Mouse (Mus musculus) mesoderm, embryonic 11.5 days (tissue): ENCODE results near the gene Slc25a42.

Source experiments
- DNase-seq: peaks from one replicate; pipeline ENCODE4 v3.0.0-alpha.2; 2012; ENCODE audit warnings: low read depth, low spot score

The Slc25a42 gene

DNA sequence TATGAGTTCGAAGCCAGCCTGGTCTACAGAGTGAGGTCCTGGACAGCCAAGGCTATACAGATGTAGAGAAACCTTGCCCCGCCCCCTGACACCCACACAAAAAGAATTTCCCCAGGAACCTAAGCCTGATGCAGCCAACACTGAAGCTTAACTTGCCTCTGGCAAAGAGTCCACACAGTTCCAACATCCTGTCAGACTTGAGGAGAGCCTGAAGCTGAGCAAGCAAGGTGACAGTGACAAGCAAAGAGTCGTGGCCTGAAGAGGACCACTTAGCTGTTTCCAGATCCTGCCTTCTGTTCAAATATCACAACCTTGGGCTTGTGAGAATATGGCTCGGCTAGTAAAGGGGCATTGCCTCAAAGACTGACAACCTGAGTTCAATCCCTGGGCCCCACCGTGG is 3.0 kb upstream of the Slc25a42 start:
- no peak for DNase-seq

DNA sequence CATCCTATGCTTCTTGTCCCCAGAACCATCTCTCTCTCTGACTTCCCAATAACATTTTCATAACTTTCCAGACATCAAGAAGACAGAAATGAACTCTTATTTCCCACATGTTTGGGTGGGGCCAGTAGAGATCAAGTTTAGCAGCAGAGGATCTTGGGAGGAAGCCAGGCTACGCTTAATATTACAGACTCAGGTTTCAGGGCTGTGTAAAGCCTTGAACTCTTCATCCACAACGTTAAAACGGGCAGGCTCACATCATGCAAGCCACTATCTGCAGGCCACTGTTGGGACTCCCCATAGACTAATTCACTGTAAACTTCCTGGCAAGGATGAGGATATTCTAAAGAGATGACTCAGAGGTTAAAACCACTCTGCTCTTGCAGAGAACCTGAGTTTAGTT is 2.3 kb upstream of the Slc25a42 start:
- no peak for DNase-seq

DNA sequence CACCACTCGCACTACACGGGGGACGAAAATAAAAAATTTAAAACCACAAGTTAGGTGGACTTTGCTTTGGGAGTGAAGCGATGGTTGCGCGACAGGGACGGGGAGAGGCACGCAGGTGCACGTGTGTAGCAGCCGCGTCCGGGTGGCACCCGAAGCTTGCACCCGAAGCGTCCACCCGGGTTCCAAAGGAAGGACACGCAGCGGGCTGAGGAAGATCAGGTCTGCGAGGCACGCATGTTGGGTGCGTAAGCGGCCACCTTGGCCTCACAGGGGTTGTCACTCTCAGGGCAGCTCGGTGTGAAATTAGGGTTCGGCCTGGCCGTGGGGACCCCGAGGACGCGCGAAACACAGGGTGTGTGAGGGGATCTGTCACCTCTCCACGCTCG is 386 bp downstream of the Slc25a42 start:
- no peak for DNase-seq

DNA sequence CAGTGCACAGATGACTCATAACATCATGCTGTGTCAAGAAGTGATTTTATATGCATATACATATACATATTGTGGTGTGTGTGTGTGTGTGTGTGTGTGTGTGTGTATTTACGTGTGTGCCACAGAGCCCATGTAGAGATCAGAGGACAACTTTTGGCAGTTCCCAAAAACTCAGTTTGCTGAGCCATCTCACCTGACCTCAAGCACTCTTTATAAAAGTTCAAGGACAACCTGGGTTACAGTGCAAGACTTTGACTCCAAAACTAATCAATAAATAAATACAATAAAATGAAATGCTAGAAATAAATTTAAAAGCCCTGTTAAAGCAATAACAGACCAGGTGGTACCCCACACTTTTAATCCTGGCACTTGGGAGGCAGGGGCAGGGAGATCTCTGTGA is 830 bp downstream of the Slc25a42 start:
- DNase-seq: no peak

DNA sequence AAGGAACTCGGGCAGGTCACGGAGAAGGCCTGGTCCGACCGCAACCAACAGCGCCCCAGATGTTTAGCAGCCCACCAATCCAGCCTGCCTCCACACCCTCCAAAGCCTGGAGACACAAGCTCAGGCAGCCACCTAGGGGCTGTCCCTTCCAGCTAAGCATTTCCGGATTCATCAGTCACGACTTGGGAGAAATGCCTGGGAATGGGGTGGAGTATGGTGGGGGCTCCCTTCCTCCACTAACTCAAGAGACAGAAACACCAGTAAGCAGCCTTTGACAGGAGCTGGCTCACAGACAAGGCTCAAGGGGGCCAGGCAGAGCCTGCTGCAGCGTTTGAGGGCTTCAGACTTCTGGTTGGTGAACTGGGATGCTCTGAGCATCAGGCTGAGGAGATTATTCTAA is 1.6 kb downstream of the Slc25a42 start:
- no peak for DNase-seq

DNA sequence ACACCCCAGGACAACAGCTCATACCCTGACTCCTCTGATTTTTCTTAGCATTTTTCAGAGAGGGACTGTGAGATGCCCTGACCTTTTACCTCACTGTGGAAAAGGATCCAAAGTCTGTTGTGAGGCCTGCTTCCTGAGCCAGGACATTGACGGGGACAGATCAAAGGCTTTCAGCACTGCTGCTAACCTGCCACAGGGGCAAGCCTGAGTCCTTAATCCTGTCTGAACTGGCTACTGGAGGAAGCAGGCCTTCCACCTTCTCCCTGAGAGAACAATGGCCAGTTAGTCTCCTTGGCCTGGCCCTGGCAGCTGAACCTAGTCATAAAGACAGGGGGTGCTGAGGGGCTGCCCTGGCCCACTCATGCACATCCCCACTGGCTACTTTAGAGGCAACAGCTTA is 4.0 kb downstream of the Slc25a42 start:
- no peak for DNase-seq

DNA sequence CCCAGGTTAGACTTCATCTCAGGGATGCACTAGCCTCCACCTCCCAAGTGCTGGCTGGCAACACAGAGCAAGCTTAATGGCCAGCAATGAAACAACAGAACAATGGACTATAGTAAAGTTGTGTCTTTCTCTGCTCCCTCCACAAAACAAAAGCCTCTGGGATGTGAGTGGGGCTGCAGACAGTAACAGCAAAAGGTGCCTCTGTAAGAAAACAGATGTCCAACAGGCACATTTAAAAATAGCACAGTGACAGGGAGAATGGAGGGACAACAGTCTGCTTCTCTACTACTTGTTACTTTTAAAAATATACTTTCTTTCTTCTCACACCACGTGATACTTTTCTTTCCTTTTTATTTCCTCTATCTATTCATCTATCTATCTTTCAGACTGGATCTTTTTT is 7.3 kb downstream of the Slc25a42 start:
- DNase-seq: no peak

DNA sequence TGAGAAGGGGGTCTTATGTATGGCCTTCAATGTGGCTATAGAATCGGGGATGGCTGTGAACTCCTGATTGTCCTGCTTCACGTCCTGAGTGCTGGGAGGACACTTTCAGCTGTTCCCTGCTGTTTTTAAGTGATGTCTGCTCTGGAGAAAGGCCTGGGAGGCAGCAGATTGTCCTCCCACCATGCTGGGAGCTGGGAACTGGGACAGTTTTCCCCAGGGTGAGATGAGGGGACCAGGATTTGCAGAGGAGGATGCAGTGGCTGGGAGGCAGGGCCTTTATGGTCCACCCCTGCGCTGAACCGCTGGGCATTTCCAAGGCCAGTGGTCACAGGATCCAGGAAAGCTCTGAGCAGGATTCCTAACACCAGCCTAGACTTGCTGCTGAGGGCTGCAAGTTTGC is 9.0 kb downstream of the Slc25a42 start:
- DNase-seq: no peak

DNA sequence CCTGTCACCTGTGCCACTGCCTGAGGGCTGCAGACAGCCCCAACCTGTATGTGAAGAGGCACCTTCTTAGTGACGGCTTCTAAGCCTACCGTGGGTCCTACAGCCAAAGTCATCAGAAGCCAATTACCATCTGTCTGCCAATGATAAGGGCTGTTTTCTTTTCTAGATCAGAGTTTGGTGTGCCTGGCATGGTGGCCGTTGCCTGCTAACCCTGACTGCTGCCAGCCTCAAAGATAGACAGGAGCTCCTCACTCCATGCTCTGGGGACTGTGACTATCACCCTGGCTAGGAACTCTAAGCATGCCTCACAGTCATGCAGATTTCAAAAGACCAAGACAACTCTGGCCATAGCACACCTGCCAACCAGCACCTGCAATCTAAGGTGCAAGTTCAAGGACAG is 10.7 kb downstream of the Slc25a42 start:
- no peak for DNase-seq

DNA sequence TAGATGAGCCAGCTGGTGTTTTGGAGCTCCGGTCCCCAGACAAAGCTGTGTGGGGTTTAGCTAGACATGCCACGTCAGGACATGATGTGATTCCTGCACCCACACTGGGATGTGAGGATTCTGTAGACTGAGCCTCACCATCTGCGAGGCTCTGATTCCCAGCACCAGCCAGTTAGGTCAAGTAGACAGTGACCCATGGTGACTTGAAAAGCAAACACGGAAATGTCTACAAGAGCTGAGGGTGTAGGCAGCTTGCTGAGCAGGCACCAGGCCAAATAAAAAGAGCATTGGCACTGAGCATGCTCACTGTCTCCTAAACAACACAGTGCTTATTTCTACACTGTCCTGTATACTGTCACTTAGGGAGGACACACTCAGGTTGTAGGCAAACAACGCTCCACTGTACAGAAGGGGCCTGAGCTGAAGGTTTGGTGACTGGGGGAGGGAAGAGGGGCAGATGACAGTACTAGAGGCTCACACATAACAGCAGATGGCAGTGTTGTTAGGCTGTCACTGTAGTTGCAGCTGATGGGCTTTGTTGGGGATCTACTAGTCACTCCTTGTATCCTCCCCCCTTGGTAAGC is 11.9 kb downstream of the Slc25a42 start:
- no peak for DNase-seq

DNA sequence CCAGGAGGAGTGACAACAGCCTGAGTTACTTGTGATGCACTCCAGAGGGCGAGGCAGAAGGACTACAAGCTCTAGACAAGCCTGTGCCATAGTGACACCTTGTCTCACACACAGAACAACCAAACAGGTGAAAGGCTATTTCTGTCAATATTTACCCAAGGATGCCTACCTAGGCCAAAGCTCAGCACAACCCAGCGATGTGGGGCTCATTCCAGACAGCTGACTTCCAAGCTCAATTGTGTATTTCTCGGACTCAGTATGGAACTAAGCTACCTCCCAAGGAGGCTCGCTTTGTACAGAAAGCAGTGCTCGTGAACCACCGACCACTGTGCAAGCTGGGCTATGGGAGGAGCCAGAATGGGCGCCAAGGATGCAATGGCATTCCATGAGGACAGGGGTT is 14.5 kb downstream of the Slc25a42 start:
- DNase-seq: no peak

DNA sequence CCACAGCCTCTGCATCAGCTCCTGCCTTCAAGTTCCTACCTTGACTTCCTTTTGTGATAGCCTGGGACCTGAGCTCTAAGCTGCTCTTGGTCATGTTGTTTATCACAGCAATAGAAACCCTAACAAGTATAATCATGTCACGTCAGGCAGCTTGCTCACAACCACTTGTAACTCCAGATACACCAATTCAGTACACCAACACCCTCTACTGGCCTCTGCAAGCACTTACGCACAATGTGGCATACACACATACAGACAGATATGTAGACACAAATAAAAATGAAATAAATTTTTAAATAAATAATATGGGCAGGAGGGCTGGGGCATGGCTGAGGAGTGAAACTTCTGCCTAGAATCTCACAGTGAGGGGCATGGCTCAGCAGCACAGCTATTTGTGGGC is 16.3 kb downstream of the Slc25a42 start:
- DNase-seq: no peak

DNA sequence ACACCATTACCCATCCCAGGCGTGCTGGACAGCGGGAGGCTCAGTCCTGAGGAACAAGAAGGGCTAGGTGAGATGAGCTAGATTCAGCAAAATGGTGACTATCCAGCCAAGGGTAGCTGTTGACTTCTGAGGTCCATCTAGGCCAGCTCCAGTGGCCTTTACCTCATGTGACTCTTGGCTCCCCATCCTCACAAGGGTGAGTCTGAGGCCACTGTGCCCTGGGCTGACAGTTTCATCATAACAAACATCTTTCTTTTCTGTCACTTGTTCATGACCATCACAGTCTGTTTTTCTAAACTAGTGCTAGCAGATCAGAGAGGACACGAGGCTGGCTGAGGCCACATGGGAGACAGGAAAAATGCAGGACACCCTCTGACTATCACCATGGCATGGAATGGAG is 17.9 kb downstream of the Slc25a42 start:
- no peak for DNase-seq

DNA sequence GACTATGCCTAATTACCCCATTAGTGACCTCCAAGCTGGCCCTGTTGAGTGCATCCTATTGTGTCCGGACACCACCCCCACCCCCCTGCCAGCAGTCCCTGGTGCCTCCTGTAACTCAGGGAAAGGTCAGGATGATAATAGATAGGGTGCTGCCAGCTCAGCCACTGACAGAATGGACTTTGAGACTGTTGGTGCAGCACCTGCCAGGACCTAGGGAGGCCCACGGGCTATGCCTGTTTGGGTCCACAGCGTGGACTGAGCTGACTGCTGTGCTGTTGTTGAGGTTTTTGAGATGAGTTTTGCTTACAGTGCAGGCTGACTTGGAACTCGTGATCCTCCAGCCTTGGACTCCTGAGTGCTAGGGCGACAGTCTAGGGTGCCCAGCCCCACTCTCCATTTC is 18.9 kb downstream of the Slc25a42 start:
- DNase-seq: no peak

DNA sequence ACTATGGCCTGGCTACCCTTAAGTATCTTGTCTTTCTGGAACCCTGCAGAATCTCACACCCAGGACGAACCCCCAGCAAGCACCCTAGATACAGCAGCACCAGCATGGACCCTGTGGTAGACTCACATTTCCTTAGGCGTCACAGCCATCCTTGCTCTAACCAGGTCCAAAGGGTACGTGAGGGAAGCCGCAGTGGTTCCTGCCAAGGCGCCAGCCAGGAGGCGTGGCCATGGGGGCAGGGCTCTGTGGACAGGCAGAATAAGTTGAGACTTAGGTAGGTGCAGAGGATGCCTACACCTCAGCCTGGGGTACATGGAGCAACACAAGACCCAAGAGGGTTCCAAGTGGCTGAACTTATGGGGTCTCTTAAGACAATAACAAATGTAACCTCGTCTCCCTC is 23.4 kb downstream of the Slc25a42 start:
- no peak for DNase-seq

DNA sequence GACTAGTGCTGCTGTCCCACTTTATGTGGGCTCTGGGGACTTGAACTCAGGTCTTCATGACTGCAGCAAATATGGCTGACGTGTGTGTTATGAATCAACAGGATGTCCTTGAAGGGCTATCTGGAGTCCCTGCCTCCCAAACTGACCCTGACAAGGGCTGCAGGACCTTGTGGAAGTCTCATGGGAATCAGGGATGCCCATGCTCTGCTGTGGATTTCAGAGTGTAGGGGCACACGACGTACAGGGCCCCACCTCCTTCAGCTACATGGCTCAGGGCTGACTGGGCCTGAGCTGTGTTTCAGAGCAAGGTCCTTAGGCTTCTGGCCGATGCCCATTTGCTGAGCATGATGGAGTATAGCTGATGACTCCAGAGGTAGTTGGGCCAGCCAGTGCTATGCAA is 28.9 kb downstream of the Slc25a42 start:
- DNase-seq: no peak

DNA sequence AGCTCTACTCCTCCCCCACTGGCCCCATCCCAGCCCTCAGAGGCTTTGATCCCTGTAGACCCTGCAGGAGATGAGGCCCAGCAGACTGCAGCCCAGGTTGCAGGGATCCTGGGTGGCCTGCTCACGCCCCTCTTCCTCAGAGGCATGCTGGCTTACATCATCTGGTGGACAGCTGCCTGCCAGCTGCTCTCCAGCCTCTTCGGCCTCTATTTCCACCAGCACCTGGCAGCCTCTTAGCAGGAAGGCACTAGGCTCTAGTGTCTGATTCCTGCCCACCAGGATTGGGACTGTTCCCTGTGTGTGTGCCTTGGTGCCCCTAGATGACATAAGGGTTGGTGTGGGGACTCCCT is 30.2 kb downstream of the Slc25a42 start:
- peak; percentile 45 for DNase-seq

DNA sequence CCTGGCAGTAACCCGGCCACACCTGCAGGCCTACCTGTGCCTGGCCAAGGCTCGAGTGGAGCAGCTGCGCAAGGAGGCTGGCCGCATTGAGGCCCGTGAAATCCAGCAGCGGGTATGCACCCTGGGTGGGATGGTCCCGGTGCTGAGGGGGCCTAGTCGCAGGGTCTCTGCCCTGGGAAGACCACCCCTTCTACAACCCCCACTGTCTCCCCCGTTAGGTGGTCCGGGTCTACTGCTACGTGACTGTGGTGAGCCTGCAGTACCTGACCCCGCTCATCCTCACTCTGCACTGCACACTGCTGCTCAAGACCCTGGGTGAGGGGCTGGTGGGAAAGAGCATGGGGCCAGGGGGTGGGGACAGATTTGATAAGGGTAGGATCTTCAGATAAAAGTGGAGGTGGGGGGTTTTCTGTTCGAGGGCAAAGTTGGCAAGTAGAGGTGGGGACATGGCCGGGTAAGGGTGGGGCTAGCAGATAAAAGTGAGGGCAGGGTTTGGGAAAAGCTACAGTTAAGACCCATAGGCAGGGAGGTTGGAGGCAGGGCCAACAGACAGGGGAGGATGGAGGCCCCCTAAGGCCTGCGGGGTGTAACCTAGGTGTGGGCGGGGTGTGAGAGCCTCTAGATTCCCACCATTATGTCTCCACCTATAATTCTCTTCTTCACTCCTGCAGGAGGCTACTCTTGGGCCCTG is 30.7 kb downstream of the Slc25a42 start:
- DNase-seq: no peak

DNA sequence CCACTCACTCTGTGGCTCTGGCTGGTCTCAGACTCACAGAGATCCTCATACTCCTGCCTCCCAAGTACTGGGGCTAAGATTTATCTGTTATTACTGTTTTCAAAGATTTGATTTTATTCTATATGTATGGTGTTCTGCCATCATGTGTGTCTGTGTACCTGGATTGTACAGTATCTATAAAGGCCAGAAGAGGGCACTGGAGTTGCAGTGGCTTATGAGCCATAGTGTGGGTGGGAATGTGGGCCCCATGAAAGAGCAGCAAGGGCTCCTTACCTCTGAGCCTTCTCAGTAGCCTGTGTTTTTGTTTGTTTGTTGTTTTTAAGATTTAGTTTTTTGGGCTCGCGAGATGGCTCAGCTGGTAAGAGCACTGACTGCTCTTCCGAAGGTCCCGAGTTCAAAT is 33.0 kb downstream of the Slc25a42 start:
- no peak for DNase-seq

DNA sequence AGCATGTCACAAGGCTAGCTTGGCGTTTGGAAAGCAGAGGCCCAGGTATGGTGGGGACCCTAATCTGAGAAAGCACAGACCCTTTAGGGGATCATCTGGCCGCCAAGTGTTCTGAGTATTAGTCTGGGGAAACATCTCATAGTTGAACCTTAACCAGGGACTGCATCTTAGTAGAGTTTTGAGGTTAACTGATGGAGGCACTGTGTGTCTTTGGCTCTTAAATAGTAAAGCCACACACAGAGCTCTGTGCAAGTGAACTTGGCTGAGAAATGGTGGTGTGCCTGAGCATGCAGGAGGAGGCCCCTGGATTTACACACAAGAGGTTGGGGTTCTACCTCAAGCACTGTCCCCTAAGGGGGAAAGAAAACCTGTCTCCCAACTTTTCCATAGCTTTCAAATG is 33.9 kb downstream of the Slc25a42 start:
- no peak for DNase-seq

DNA sequence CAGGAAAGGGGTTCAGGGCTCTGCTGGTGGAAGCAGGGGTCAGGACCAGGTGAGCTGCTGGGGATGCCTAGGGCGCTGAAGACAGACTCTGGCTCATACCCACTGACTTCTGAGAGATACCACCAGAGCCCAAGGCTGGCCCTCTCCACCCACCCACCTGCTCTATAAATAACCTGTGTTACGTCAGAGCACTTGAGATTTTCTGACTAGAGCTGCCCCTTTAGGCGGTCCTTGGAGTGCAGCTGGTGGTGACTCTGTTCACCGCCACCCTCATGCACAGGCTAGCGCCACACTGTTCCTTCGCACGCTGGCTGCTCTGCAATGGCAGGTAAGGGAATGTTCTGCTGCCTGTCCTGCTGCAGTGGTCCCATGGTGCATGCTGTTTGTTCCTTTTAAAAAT is 38.0 kb downstream of the Slc25a42 start:
- DNase-seq: no peak

DNA sequence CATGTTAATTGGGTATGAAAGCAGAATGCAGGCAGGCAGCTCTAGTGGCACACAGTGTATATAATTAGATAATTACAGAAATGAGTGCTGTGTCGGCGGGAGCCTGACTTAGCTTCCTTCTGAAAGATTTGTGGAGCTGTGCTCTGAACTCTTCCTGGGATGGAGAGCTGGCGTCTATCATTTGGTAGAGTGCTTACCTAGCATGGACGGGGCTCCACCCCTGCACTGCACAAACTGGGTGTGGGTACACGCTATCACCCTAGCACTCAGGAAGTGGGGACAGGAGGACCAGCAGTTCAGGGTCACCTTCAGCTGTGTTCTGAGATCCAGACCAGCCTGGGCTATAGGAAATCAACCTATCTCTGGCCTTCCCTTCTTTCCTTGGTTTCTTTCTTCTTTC is 38.8 kb downstream of the Slc25a42 start:
- no peak for DNase-seq

DNA sequence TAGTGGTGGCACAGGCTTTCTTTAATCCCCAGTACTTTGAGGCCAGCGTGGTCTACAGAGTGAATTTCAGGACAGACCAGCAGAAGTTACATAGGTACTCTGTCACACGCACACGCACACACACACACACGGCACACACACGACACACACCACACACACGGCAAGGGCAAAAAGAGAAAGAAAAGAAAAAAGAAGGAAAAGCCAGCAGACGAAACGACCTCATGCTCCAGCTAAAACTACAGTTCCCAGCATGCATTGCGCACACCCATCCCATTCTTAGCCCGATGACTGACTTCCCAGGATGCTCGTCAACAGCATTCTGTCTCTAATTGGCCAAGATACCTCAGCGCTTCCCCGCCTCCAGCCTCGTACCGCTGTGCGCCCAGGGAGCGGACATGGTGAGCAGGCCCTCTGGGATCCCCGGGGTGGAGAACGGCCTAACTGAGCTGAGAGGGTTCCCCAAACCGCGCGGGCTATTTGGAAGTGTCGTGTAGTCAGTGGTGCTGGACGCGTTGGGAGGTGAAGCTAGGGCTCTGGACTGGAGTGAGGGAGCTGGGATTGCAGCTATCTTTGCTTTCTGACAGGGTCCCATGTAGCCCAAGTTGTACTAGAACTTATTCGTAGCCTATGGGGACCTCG is 39.9 kb downstream of the Slc25a42 start, which contains the start of gene Tmem161a:
Tmem161a (plus strand) TSS at position 314 of the 639 bp plus-strand sequence.
- DNase-seq: peak; percentile 94
